29 mouse cellular contexts compared by ENCODE assay signal in genomic region chr13:84047736-84048135, GRCm38 (mm10).
"Had no signal": no experiment of that assay in that cellular context is flagged by ENCODE, and none has a peak within 500 bp of the region (broad histone marks: within the 10 kb centered on the region; RNA-seq: fewer than 3 reads in every experiment).

No protein-coding gene starts in this region.

- DNase-seq: heart, postnatal 10 days; heart, postnatal 14 days; heart, postnatal 36 days; heart, postnatal 4 days; kidney, adult 11 months; kidney, adult 18-20 months; kidney, adult 2 months; kidney, adult 8-10 months; kidney, adult 9 months; kidney, postnatal 10 days; kidney, postnatal 14 days; kidney, postnatal 25 days; kidney, postnatal 36 days; kidney, postnatal 4 days; layer of hippocampus, adult 9-11 months; layer of hippocampus, postnatal 36 days had no signal

- H3K4me3 ChIP-seq: heart, embryonic 12.5 days; heart, embryonic 13.5 days; heart, embryonic 15.5 days; hindbrain, embryonic 10.5 days; hindbrain, embryonic 12.5 days; hindbrain, embryonic 13.5 days; hindbrain, embryonic 15.5 days; intestine, embryonic 15.5 days; kidney, embryonic 15.5 days; left cerebral cortex, adult 2 months had no signal

- H3K27ac ChIP-seq: heart, embryonic 13.5 days; heart, embryonic 15.5 days; hindbrain, embryonic 10.5 days; hindbrain, embryonic 12.5 days; hindbrain, embryonic 13.5 days; hindbrain, embryonic 14.5 days; hindbrain, embryonic 15.5 days; hindbrain, postnatal 0 days; intestine, embryonic 15.5 days; kidney, embryonic 15.5 days; kidney, postnatal 0 days; left cerebral cortex, adult 2 months had no signal
